Mouse (Mus musculus) heart, postnatal 0 days (tissue): ENCODE measurements around the gene Tdgf1.

ENCODE experiments used
- CTCF ChIP-seq: IDR thresholded peaks from 2 replicates; pipeline ENCODE4 v1.5.1; 2016; ENCODE audit warnings: antibody characterized with exemption, control low read depth, low read depth
- EP300 ChIP-seq: IDR thresholded peaks from 2 replicates; pipeline ENCODE4 v1.6.1; 2016; ENCODE audit warnings: antibody characterized with exemption, low read depth

- TF ChIP-seq EP300 (no peak), CTCF (no peak)
These were observed 37.9 kb downstream of the Tdgf1 start for GRCm38 (mm10) chr9:110907838-110908630.
